Mouse (Mus musculus): ENCODE measurements around the gene Ap1g1.

DNA sequence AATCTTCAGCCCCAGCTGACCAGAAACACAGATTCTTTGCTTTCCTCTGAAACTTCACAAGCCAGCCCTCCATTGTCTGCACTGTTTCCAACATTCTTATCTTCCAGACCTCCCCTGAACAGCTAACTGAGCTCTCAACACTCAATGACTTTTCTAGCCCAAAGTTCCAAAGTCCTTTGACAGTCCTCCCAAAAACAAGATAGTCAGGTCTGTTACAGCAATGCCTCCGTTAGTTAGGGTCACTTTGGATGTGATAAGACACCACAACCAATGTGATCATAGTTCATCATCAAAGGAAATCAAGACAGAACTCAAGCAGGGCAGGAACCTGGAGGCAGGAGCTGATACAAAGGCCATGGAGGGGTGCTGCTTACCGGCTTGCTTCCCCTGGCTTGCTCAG is 36.9 kb downstream of the Ap1g1 start:
- TF ChIP-seq GATA1 (IDR thresholded peaks at IDR 0.05; ENCODE audit: low read length): no peak
- no peak for TF ChIP-seq TAL1 (IDR thresholded peaks at IDR 0.05; ENCODE audit: low read length)

Measured in erythroblast, embryonic 14.5 days (primary cell).